Mouse (Mus musculus) testis, postnatal 14 days (tissue): Measurements from ENCODE around the gene Fiz1.

Experiments
- DNase-seq: peaks from one replicate; pipeline ENCODE4 v3.0.0; 2021; ENCODE audit warnings: low spot score

Gene Fiz1

DNA sequence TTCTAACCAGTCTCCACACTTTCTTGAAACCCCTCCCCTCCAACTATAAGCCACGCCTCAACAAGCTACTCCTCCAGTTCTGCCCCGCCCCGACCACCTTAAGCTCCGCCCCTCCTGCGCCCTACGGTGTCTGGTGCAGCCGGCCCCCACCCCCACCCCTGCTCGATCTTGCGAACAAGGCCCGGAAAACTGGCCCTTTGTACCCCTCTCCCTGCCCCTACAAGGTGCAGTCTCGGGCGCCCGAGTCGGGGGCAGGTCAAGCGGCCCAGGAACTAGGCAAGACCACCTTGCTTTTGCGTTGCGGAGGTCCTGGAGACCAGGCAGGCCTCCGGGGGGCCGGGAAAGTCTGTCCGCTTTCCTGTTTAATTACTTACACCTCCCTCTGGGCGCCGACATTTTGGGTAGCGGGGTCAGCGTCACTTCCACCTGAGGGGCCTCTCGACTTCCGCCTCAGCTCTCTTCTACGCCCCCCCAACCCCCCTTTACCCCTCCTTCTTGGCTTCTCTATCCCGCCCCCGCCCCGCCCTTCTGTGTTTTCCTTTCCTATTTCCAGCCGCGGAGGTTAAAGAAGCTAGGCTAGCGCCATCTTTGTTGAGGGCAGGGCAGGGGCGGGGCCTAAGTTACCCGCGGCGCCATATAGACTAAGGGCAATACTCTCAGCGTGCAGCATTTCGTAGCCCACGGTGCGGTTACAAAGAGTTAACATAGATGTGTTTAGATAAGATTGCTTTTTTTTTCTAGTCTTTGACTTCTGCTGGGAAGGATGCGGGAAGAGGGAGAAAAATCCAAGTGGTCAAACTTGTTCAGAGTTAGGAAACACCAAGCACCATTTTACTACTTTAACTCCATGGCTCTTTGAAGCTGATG is at the start of gene Fiz1, which contains the start of gene Zfp524:
Gene Fiz1 (minus strand): TSS at position 447 of the 867 bp plus-strand sequence.
Gene Zfp524 (plus strand): TSS at position 165 of the 867 bp plus-strand sequence.
- DNase-seq, result peak; percentile 95

DNA sequence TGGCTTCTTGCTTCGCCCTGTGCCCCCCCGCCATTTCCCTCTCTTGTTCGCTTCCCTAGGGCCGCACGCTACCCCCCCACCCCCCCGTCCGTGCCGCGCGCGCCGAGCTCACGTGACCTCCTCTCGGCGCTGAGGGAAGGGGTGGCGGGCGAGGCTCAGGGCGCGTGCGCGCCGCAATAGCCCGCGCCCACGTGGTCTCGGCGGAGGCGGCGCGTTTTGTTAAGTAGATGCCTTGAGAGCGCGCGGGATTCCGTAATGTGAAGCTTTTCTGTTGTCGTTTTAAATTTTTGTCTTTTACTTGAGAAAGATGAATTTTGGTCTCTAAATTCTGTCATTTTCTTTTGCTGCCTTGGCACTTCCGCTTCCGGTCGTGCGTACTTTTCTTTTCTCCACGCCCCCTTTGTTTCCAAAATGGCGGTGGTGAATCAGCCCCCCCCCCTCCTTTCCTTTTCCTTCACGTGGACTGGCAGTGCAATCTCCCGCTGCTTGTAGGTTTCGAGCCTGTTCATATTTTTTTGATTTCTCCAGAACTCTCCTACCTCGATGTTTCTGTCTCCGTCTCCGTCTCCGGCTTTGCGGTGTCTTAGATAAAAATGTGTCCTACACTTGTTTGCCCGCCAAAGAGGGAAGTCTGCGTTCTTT is 48.0 kb upstream of the Fiz1 start:
- no peak for DNase-seq

DNA sequence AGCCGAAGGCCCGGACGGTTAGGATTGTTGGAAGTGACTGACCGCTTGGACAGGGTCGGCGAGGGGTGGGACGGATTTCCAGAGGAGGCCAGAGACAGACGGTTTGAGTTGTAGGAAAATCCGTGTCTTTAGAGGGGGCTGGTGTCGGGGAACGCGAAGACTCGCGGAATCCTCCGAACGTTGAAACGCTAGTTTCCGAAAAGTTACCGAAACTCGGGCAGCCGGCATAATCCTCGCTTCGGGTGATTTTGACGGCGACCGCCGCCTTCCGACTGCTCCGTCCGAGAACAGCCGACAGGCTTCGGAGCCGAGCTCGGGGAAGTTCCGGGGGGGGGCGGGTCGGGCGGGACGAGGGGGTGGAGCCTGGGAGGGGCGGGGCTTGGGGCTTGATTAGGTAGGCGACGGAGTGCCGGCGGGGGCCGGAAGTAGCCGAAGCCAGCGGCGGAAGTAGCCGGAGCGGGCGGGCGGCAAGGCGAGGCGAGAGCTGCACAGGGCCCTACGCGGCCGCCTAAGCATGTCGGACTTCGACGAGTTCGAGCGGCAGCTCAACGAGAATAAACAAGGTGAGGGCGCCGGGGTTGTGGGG is 47.4 kb upstream of the Fiz1 start, which contains the start of gene U2af2:
Gene U2af2 (plus strand): TSS at position 370 of the 586 bp plus-strand sequence.
- DNase-seq, result peak; percentile 95

GRCm38 (mm10) chr7:5060944-5061773 is 46.7 kb upstream of the Fiz1 start:
- DNase-seq, result peak; percentile 96

DNA sequence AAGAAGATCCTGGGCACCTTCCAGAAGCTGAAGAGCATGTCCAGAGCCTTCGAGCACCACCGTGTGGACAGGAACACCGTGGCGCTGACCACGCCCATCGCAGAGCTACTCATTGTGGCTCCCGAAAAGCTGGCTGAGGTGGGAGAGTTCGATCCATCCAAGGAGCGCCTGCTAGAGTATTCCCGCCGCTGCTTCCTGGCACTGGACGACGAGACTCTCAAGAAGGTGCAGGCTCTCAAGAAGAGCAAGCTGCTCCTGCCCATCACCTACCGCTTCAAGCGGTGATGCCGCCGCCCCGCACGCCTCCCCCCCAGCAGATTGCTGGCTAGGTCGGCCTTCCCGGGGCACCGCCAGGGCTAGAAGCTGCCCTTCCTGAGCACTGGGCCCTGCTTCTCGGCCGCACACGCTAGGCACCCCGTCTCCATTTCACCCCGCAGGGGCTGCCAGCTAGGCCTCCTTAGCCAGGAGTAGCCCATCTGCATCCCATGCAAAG is 45.8 kb upstream of the Fiz1 start:
- peak; percentile 74 for DNase-seq

DNA sequence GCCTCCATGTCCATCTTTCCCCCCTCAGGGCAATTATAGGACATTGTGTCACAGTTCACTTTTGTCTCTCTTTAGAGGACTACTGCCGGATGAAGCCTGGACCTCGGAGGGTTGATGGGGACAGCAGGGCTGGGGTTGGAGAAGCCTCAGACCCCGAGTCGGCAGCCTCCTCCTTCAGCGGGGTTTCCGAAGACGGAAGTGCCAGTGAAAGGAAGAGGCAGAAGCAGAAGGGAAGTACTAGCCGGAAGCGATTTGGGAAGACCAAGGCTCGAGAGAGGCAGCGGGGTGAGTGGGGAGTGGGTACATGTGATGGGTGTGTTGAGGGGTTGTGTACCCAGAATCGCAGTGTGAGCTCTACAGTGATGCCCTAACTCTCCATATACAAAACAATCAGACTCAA is 44.9 kb upstream of the Fiz1 start:
- DNase-seq, result no peak

DNA sequence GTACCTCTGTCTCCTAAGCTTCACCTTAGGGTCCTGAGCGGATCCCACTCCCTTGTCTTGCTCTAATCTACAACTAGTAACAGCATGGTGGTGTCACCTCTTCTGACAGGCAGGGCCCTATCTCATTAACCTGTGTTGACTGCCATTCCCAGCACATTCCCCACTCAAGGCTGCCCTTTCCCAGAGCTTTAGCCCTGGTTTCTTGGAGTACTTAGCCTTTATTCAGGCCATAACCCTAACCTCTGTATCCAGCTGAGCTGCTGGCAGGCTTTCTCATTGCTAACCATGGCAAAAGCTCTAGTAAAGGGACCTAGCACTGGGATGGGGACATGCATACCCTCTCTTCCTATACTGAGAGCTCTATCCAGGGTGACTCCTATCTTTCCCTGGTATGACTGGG is 44.1 kb upstream of the Fiz1 start:
- DNase-seq, result no peak

DNA sequence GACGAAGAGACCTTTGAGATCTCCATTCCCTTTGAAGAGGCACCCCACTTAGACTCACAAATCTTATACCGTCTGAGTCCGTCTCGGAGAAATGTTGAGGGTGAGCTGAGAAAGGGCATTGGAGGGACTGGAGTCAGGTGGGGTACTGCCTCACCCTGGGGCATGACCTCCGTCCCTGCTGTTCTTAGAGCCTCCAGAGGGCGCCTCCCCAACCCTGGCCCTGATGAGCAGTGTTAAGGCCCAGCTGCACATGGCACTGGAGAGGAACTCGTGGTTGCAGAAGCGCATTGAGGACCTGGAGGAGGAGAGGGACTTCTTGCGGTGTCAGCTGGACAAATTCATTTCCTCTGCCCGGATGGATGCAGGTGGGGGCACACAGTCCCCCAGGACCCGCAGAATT is 43.3 kb upstream of the Fiz1 start:
- DNase-seq, result no peak

DNA sequence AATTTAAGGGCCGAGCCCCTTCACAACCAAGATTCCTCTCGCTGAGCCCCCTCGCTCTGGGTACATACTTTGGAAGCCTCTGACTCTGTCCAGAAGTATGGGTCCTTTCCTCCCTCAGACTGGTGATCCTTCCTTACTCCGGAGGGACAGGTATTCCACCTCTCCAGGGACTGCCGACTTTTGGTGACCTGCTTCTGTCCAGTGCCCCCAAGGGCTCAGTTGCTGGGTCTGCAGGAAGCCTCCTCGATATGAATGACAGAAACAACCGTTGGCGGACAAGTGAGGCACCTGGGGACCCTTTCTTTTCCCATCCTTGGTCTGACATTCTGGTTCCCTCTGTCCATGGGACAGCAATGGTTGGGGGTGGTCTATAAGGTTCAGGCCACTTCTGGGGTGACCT is 42.9 kb upstream of the Fiz1 start:
- DNase-seq, result no peak

GRCm38 (mm10) chr7:5056651-5057263 is 42.3 kb upstream of the Fiz1 start:
- no peak for DNase-seq

GRCm38 (mm10) chr7:5053456-5054179 is 39.1 kb upstream of the Fiz1 start:
- no peak for DNase-seq

GRCm38 (mm10) chr7:5052931-5053343 is 38.4 kb upstream of the Fiz1 start:
- DNase-seq, result no peak

DNA sequence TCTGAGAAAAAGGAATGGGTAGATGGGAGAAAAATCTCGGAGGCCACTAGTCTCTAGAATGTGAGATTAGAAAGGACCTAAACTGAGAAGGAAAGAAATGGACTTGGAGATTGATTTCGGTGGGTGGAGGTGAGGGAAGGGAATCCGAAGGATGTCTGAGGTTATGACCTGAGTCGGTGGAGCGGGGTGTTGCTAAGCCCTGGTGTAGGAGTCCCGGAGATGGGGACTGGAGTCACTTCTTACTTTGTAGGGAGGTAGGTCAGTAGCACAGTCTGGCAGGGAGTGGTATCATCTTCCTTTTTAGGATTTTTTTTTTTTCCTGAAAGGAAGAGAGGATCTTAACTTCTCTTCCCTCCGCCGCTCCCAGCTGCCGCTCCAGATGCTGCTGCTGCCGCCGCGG is 37.9 kb upstream of the Fiz1 start:
- no peak for DNase-seq

GRCm38 (mm10) chr7:5051193-5052192 is 37.0 kb upstream of the Fiz1 start, which contains the start of gene Zfp580:
TSS of gene Zfp580 (plus strand) at chr7:5051538.
- DNase-seq, result peak; percentile 85

DNA sequence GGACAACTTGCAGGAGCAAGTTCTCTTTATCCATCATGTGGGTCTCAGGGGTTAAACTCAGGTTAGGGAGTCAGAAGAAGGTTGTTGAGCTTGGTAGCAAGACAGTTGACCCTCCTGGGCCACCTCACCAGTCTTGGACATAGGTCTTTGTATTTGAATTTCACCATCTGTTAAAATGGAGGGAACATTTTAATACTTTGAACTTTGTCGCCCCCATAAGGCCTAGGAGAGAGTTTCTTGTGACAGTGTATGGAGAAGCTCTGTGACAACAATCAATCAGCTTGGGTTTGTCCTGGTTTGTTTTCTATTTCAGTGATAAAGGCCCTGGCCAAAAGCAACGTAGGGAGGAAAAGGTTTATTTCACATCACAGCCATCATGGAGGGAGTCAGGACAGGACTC is 32.8 kb upstream of the Fiz1 start:
- no peak for DNase-seq

DNA sequence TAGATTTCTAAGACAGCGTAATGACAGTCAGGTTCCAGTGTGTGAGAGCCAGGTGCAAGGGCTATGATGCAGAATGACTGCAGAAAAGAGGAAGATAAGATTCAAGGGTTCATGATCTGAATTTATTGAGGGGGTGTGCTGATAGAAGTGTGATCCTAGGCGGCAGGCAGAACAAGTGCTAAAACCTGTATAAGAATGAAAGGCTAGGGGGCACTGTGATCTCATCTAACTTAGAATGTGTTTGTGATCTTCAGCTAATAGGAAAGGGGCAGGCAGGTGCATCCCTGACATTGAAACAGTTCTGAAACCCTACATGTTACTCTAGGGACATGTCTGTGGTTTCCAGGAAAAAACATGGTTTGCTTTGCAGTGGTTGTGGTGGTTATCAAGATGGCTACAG is 31.6 kb upstream of the Fiz1 start:
- no peak for DNase-seq

GRCm38 (mm10) chr7:5044981-5045380 is 30.5 kb upstream of the Fiz1 start:
- no peak for DNase-seq

GRCm38 (mm10) chr7:5038940-5039339 is 24.4 kb upstream of the Fiz1 start:
- DNase-seq, result no peak

GRCm38 (mm10) chr7:5038109-5038732 is 23.7 kb upstream of the Fiz1 start, which contains the start of gene Zfp784:
TSS of gene Zfp784 (minus strand) at chr7:5038446.
- peak; percentile 92 for DNase-seq
